Mouse (Mus musculus) ovary, adult 10 weeks (tissue): ENCODE measurements around the gene Tph1. TPM values are rescaled to one million over a fixed set of nuclear protein-coding genes. Genes with fewer than 3 reads are reported as not detected.

Experiments
- polyA plus RNA-seq: library from polyadenylated mRNA; stranded (reverse); fragments of 350-450 nt; fragmentation: Illumina TruSeq; extraction: RNeasy Lipid Tissue Mini Kit (QIAGEN cat#74804); gene quantifications from one replicate; pipeline ENCODE4 v1.2.3, GENCODE M21; 2014

Gene Tph1
- polyA plus RNA-seq = 0.60 TPM

GRCm38 (mm10) chr7:46672160-46672672 lies at the start of gene Tph1:
TSS of gene Tph1 (minus strand) at chr7:46672537.

GRCm38 (mm10) chr7:46715600-46715999 lies 43.3 kb upstream of the Tph1 start, which contains the start of gene Saa3:
TSS of gene Saa3 (minus strand) at chr7:46715700.

GRCm38 (mm10) chr7:46710390-46710844 lies 38.1 kb upstream of the Tph1 start, which contains the start of gene Saal1:
TSS of gene Saal1 (minus strand) at chr7:46710680.

GRCm38 (mm10) chr7:46639692-46640031 lies 32.7 kb downstream of the Tph1 start, which contains the start of gene Sergef:
TSS of gene Sergef (minus strand) at chr7:46639807.

Other genes with a start within 250 kb of the Tph1 start
- gene Sergef, start 32.7 kb downstream of the Tph1 start, polyA plus RNA-seq = 1.7 TPM
- gene Saal1, start 38.1 kb upstream of the Tph1 start, polyA plus RNA-seq = 8.5 TPM
- gene Saa3, start 43.2 kb upstream of the Tph1 start, polyA plus RNA-seq = 1.9 TPM
- not detected for gene Saa4, start 60.1 kb upstream of the Tph1 start, polyA plus RNA-seq
- not detected for gene Saa1, start 70.4 kb upstream of the Tph1 start, polyA plus RNA-seq
- not detected for gene Saa2, start 79.3 kb upstream of the Tph1 start, polyA plus RNA-seq
- gene Hps5, start 123.5 kb upstream of the Tph1 start, polyA plus RNA-seq = 24.9 TPM
- 86.2 TPM for gene Gtf2h1, start 123.6 kb upstream of the Tph1 start, polyA plus RNA-seq
- gene Ldha, start 168.9 kb upstream of the Tph1 start, polyA plus RNA-seq = 106 TPM
- gene Ldhc, start 188.7 kb upstream of the Tph1 start, polyA plus RNA-seq = 0.74 TPM
- 346 TPM for gene Tsg101, start 247.4 kb upstream of the Tph1 start, polyA plus RNA-seq